Mouse (Mus musculus) midbrain, postnatal 0 days (tissue): ENCODE measurements at regions not wholly inside any gene's neighbourhood (a gene's known extent, or its start where the extent isn't known, plus 50 kb on each side); places are given as distances from the start of the nearest gene placed in this dataset.

Experiments used
- ATAC-seq: fragments of 200-750 bp; cut with Nextera tagmentation; 2 replicates; pipeline ENCODE4 v1.8.0; 2017; ENCODE audit warnings: moderate number of reproducible peaks, mild to moderate bottlenecking, moderate TSS enrichment, moderate library complexity; ENCODE audit not compliant: low FRiP score
- DNase-seq: peaks from one replicate; pipeline ENCODE4 v3.0.0-alpha.2; 2015; ENCODE audit warnings: low spot score
- H3K27ac ChIP-seq: fragments of 300-500 bp; sonication (generic); 2 replicates; pipeline ENCODE4 v1.5.1; 2014; ENCODE audit warnings: low read depth, mild to moderate bottlenecking, low read length, mixed read lengths
- H3K27me3 ChIP-seq: fragments of 300-500 bp; sonication (generic); 2 replicates; pipeline ENCODE4 v1.6.1; 2014; ENCODE audit warnings: low read length, control low read depth, mixed read lengths; ENCODE audit not compliant: insufficient read depth
- H3K36me3 ChIP-seq: fragments of 300-500 bp; sonication (generic); 2 replicates; pipeline ENCODE4 v1.6.1; 2014; ENCODE audit warnings: low read length, control low read depth, mixed read lengths; ENCODE audit not compliant: insufficient read depth
- H3K4me1 ChIP-seq: fragments of 300-500 bp; sonication (generic); 2 replicates; pipeline ENCODE4 v1.6.1; 2014; ENCODE audit warnings: mild to moderate bottlenecking, control low read depth, antibody characterized with exemption, low read length, mixed read lengths; ENCODE audit not compliant: insufficient read depth
- H3K4me2 ChIP-seq: fragments of 300-500 bp; sonication (generic); 2 replicates; pipeline ENCODE4 v1.6.1; 2014; ENCODE audit warnings: low read depth, mild to moderate bottlenecking, low read length, mixed read lengths; ENCODE audit not compliant: poor library complexity, severe bottlenecking
- H3K4me3 ChIP-seq: fragments of 300-500 bp; sonication (generic); 2 replicates; pipeline ENCODE4 v1.5.1; 2014; ENCODE audit warnings: low read depth, mild to moderate bottlenecking, low read length, moderate library complexity
- H3K9ac ChIP-seq: fragments of 300-500 bp; sonication (generic); replicated peaks from 2 replicates; pipeline ENCODE4 v1.6.1; 2014; ENCODE audit warnings: mild to moderate bottlenecking, low read length, moderate library complexity, mixed read lengths; ENCODE audit not compliant: poor library complexity, severe bottlenecking
- H3K9me3 ChIP-seq: fragments of 300-500 bp; sonication (generic); 2 replicates; pipeline ENCODE4 v1.6.1; 2016; ENCODE audit warnings: low read length, control low read depth
- CTCF ChIP-seq: IDR thresholded peaks from 2 replicates; pipeline ENCODE4 v1.5.1; 2016; ENCODE audit warnings: antibody characterized with exemption, mild to moderate bottlenecking
- WGBS: fragments of 180-500 bp; shearing (Covaris S2); extraction: QIAGEN DNeasy Blood & Tissue Kit; methylation state at CpG from one replicate; pipeline ENCODE4 v1.1.7; 2014; 5-methylcytosine and 5-hydroxymethylcytosine counted together

- H3K4me1 ChIP-seq: no peaks in the 10 kb centered on the region
- no peak overlapping the region for H3K9ac ChIP-seq
- H3K9me3 ChIP-seq: no peaks in the 10 kb centered on the region
- whole genome bisulfite sequencing: 72% methylated on average over 12 of the region's 12 CpGs
- no peak overlapping the region for H3K27ac ChIP-seq
- no peak for ATAC-seq
- H3K27me3 ChIP-seq: no peaks in the 10 kb centered on the region
- no peak overlapping the region for H3K4me3 ChIP-seq
- TF ChIP-seq CTCF: no peak
- peak; percentile 69 for DNase-seq
- no peak overlapping the region for H3K4me2 ChIP-seq
- H3K36me3 ChIP-seq: no peaks in the 10 kb centered on the region
Measured at GRCm38 (mm10) chr4:131615587-131615986, 222.5 kb downstream of the Ptpru start.

GRCm38 (mm10) chr4:131638105-131638504 is 200.0 kb downstream of the Ptpru start:
- WGBS: 81% methylated on average over 4 of the region's 5 CpGs
- H3K4me2 ChIP-seq: no peak overlapping the region
- H3K4me1 ChIP-seq: no peaks in the 10 kb centered on the region
- no peak for TF ChIP-seq CTCF
- H3K27me3 ChIP-seq: no peaks in the 10 kb centered on the region
- no peak overlapping the region for H3K27ac ChIP-seq
- DNase-seq: no peak
- no peak overlapping the region for H3K4me3 ChIP-seq
- no peak overlapping the region for H3K9ac ChIP-seq
- ATAC-seq: no peak
- H3K36me3 ChIP-seq: no peaks in the 10 kb centered on the region
- no peaks in the 10 kb centered on the region for H3K9me3 ChIP-seq

- Histone ChIP-seq H3K4me1 (no peaks in the 10 kb centered on the region), H3K4me2 (no peak overlapping the region), H3K4me3 (no peak overlapping the region), H3K36me3 (no peaks in the 10 kb centered on the region), H3K27ac (no peak overlapping the region), H3K9me3 (no peaks in the 10 kb centered on the region), H3K9ac (no peak overlapping the region), H3K27me3 (no peaks in the 10 kb centered on the region)
- 72% methylated on average over 8 of the region's 8 CpGs for WGBS
- no peak for TF ChIP-seq CTCF
- DNase-seq (no peak), ATAC-seq (no peak)
Measured at GRCm38 (mm10) chr4:131656034-131656433, 182.1 kb downstream of the Ptpru start.

GRCm38 (mm10) chr4:131657922-131658321 is 180.2 kb downstream of the Ptpru start:
- no peak overlapping the region for H3K27ac ChIP-seq
- no peaks in the 10 kb centered on the region for H3K9me3 ChIP-seq
- H3K4me2 ChIP-seq: no peak overlapping the region
- H3K9ac ChIP-seq: no peak overlapping the region
- TF ChIP-seq CTCF: no peak
- H3K4me3 ChIP-seq: no peak overlapping the region
- DNase-seq: no peak
- H3K4me1 ChIP-seq: no peaks in the 10 kb centered on the region
- no peaks in the 10 kb centered on the region for H3K27me3 ChIP-seq
- WGBS: 21% methylated on average over 10 of the region's 10 CpGs
- H3K36me3 ChIP-seq: no peaks in the 10 kb centered on the region
- ATAC-seq: no peak

- H3K4me1 ChIP-seq: no peaks in the 10 kb centered on the region
- no peaks in the 10 kb centered on the region for H3K9me3 ChIP-seq
- DNase-seq: no peak
- TF ChIP-seq CTCF: no peak
- no peak overlapping the region for H3K4me2 ChIP-seq
- H3K4me3 ChIP-seq: no peak overlapping the region
- no peak for ATAC-seq
- H3K27ac ChIP-seq: no peak overlapping the region
- H3K36me3 ChIP-seq: no peaks in the 10 kb centered on the region
- 87% methylated on average over 2 of the region's 2 CpGs for WGBS
- no peak overlapping the region for H3K9ac ChIP-seq
- H3K27me3 ChIP-seq: no peaks in the 10 kb centered on the region
Measured at GRCm38 (mm10) chr4:131660931-131661330, 177.2 kb downstream of the Ptpru start.

- Histone ChIP-seq H3K4me1 (no peaks in the 10 kb centered on the region), H3K4me3 (no peak overlapping the region), H3K4me2 (no peak overlapping the region), H3K9me3 (no peaks in the 10 kb centered on the region), H3K27me3 (no peaks in the 10 kb centered on the region), H3K36me3 (no peaks in the 10 kb centered on the region), H3K9ac (no peak overlapping the region), H3K27ac (no peak overlapping the region)
- 50% methylated on average over 11 of the region's 11 CpGs for WGBS
- DNase-seq (no peak), ATAC-seq (no peak)
- TF ChIP-seq CTCF: no peak
Measured at GRCm38 (mm10) chr4:131671784-131672515, 166.1 kb downstream of the Ptpru start.
